Mouse (Mus musculus) small intestine, adult 2 months (tissue): ENCODE measurements around the gene Hmx1.

Experiments
- CTCF ChIP-seq: fragments of 200-500 bp; IDR thresholded peaks from 2 replicates; pipeline ENCODE4 v1.5.1; 2012; ENCODE audit warnings: low read depth, mild to moderate bottlenecking, control low read depth, inconsistent platforms, low read length, moderate library complexity, mixed read lengths; ENCODE audit not compliant: insufficient replicate concordance, insufficient read length; ENCODE audit errors: extremely low read depth
- POLR2A ChIP-seq: fragments of 200-500 bp; IDR thresholded peaks from 2 replicates; pipeline ENCODE4 v1.6.1; 2012; ENCODE audit warnings: low read depth, mild to moderate bottlenecking, control low read depth, inconsistent platforms, low read length, moderate library complexity

- TF ChIP-seq CTCF (no peak), POLR2A (no peak)
Observed at GRCm38 (mm10) chr5:35345084-35345483, 43.8 kb upstream of the Hmx1 start.
